Mouse (Mus musculus) right cerebral cortex, postnatal 10 days (tissue): ENCODE results near the gene Mageb18.
"Not testable (repeated sequence)": the region's sequence is repeated elsewhere in the genome, so short reads cannot be mapped to it uniquely, and the experiment has no call there.

ENCODE experiments used
- DNase-seq, 2 experiments: peaks; one replicate each; pipeline ENCODE4 v3.0.0; 2021; ENCODE audit warnings: low spot score in 2 of 2

The Mageb18 gene

GRCm38 (mm10) chrX:92599472-92599871 is at the start of gene Mageb18:
TSS of gene Mageb18 (minus strand) at chrX:92599572.
- no peak for DNase-seq

GRCm38 (mm10) chrX:92612788-92613187 is 13.4 kb upstream of the Mageb18 start:
- DNase-seq: no peak

- DNase-seq: no peak
These were observed 11.1 kb upstream of the Mageb18 start for GRCm38 (mm10) chrX:92610466-92610865.

GRCm38 (mm10) chrX:92597324-92597723 is 2.0 kb downstream of the Mageb18 start:
- peak; percentile 42 to 55 for DNase-seq

GRCm38 (mm10) chrX:92527826-92528225 is 71.5 kb downstream of the Mageb18 start:
- DNase-seq: no peak

GRCm38 (mm10) chrX:92498254-92498653 is 101.1 kb downstream of the Mageb18 start:
- peak; percentile 18 to 36 for DNase-seq

- not testable (repeated sequence) for DNase-seq
These were observed 109.7 kb downstream of the Mageb18 start, which contains the start of gene Gm5941 for GRCm38 (mm10) chrX:92489649-92490048. TSS of gene Gm5941 (plus strand) at chrX:92489949.

- DNase-seq: no peak
These were observed 134.6 kb downstream of the Mageb18 start for GRCm38 (mm10) chrX:92464773-92465172.

GRCm38 (mm10) chrX:92460496-92460895 is 138.9 kb downstream of the Mageb18 start:
- DNase-seq: no peak

- no peak for DNase-seq
These were observed 212.0 kb downstream of the Mageb18 start for GRCm38 (mm10) chrX:92387384-92387783.

- peak in 1 of 2 experiments; percentile 22 for DNase-seq
These were observed 256.4 kb downstream of the Mageb18 start for GRCm38 (mm10) chrX:92342924-92343323.

- no peak for DNase-seq
These were observed 258.5 kb downstream of the Mageb18 start for GRCm38 (mm10) chrX:92340906-92341305.

- no peak for DNase-seq
These were observed 259.8 kb downstream of the Mageb18 start for GRCm38 (mm10) chrX:92339551-92339950.

- DNase-seq: no peak
These were observed 265.9 kb downstream of the Mageb18 start for GRCm38 (mm10) chrX:92333459-92333858.

GRCm38 (mm10) chrX:92323599-92323998 is 275.8 kb downstream of the Mageb18 start:
- no peak for DNase-seq

GRCm38 (mm10) chrX:92280619-92281018 is 318.8 kb downstream of the Mageb18 start:
- no peak for DNase-seq
